Mouse (Mus musculus): ENCODE results near the gene Pth2. TPM values are rescaled to one million over a fixed set of nuclear protein-coding genes. Genes with fewer than 3 reads are reported as not detected.

Pth2 gene
- not detected in 2 replicates for polyA plus RNA-seq (2015; fragmentation: Nextera tagmentation; extraction: Ambion mirVana)

GRCm38 (mm10) chr7:45180896-45181477, at the start of gene Pth2:
Gene Pth2 (plus strand): TSS chr7:45180995.
- TF ChIP-seq CTCF (IDR thresholded peaks at IDR 0.05; ENCODE audit: low read depth) (no peak), EP300 (optimal IDR thresholded peaks at IDR 0.05) (no peak)
- Histone ChIP-seq H3K36me3 (ENCODE audit: control insufficient read depth, insufficient read depth, low read length) (no peaks in the 10 kb centered on the region), H3K4me3 (ENCODE audit: low read depth, low read length) (peak within 1 kb of the TSS; percentile 15; the same call in 1 of the 2 replicates), H3K9me3 (ENCODE audit: control insufficient read depth, low read length) (no peaks in the 10 kb centered on the region), H3K27ac (replicated peaks) (no peak within 1 kb of the TSS), H3K4me1 (replicated peaks; ENCODE audit: control insufficient read depth, insufficient read depth) (peaks cover 6% of the 10 kb centered on the region), H3K9ac (ENCODE audit: low read length) (no peak within 1 kb of the TSS), H3K27me3 (ENCODE audit: control insufficient read depth, insufficient read depth, low read length) (peaks cover 29% of the 10 kb centered on the region; the same call in 1 of the 2 replicates), H3K4me2 (replicated peaks; ENCODE audit: low read depth) (no peak within 1 kb of the TSS)
- 27% methylated on average over 19 of the region's 20 CpGs for WGBS
- ATAC-seq (ENCODE audit: low FRiP score, low TSS enrichment), result no peak
- DNase-seq (ENCODE audit: low spot score), result no peak

GRCm38 (mm10) chr7:45131850-45132249, 48.9 kb upstream of the Pth2 start:
- DNase-seq (ENCODE audit: low spot score) (no peak), ATAC-seq (ENCODE audit: low FRiP score, low TSS enrichment) (no peak)
- H3K9ac ChIP-seq (ENCODE audit: low read length), result no peak overlapping the region
- H3K4me3 ChIP-seq (ENCODE audit: low read depth, low read length), result no peak overlapping the region
- no peaks in the 10 kb centered on the region for H3K9me3 ChIP-seq (ENCODE audit: control insufficient read depth, low read length)
- no peak overlapping the region for H3K4me2 ChIP-seq (replicated peaks; ENCODE audit: low read depth)
- WGBS, result 84% methylated on average over 10 of the region's 11 CpGs
- 0 out of 2 replicates have a peak, but pooled peaks cover 2% of the 10 kb centered on the region for H3K4me1 ChIP-seq (replicated peaks; ENCODE audit: control insufficient read depth, insufficient read depth)
- H3K27me3 ChIP-seq (ENCODE audit: control insufficient read depth, insufficient read depth, low read length), result no peaks in the 10 kb centered on the region
- H3K36me3 ChIP-seq (ENCODE audit: control insufficient read depth, insufficient read depth, low read length), result peaks cover 3% of the 10 kb centered on the region
- TF ChIP-seq CTCF (IDR thresholded peaks at IDR 0.05; ENCODE audit: low read depth) (no peak), EP300 (optimal IDR thresholded peaks at IDR 0.05) (no peak)
- no peak overlapping the region for H3K27ac ChIP-seq (replicated peaks)

GRCm38 (mm10) chr7:45133446-45134159, 47.2 kb upstream of the Pth2 start:
- H3K27me3 ChIP-seq (ENCODE audit: control insufficient read depth, insufficient read depth, low read length), result no peaks in the 10 kb centered on the region
- no peaks in the 10 kb centered on the region for H3K36me3 ChIP-seq (ENCODE audit: control insufficient read depth, insufficient read depth, low read length)
- DNase-seq (ENCODE audit: low spot score), result no peak
- H3K9ac ChIP-seq (ENCODE audit: low read length), result no peak overlapping the region
- no peak overlapping the region for H3K27ac ChIP-seq (replicated peaks)
- 80% methylated on average over 8 of the region's 8 CpGs for WGBS
- H3K9me3 ChIP-seq (ENCODE audit: control insufficient read depth, low read length), result no peaks in the 10 kb centered on the region
- H3K4me2 ChIP-seq (replicated peaks; ENCODE audit: low read depth), result no peak overlapping the region
- H3K4me1 ChIP-seq (replicated peaks; ENCODE audit: control insufficient read depth, insufficient read depth), result no peaks in the 10 kb centered on the region
- no peak for TF ChIP-seq EP300 (optimal IDR thresholded peaks at IDR 0.05)
- TF ChIP-seq CTCF (IDR thresholded peaks at IDR 0.05; ENCODE audit: low read depth), result peak; percentile 45
- ATAC-seq (ENCODE audit: low FRiP score, low TSS enrichment), result no peak
- no peak overlapping the region for H3K4me3 ChIP-seq (ENCODE audit: low read depth, low read length)

DNA sequence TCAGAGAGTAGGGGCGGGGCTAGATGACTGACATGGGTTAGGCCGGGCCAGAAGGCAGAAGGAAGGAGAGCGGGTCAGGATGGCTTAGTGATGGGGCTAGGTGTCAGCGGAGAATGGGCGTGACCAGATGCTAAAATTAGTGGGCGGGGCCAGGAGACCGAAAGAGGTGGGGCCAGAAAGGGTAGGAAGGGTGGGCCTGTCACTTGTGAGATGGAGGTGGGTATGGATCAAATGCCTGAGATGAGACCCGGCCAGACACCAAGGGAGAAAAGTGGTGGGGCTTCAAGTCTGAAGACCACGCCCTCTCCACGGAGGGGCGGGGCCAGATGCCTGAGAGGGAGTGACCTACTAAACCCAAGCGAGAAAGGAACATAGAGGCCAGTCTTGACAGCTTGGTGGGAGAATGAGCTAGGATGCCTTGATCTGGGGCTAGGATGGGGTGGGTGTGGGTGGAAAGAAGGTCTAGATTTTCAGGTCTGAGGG, 46.2 kb upstream of the Pth2 start:
- Histone ChIP-seq H3K27me3 (ENCODE audit: control insufficient read depth, insufficient read depth, low read length) (no peaks in the 10 kb centered on the region), H3K9ac (ENCODE audit: low read length) (no peak overlapping the region), H3K4me3 (ENCODE audit: low read depth, low read length) (no peak overlapping the region), H3K9me3 (ENCODE audit: control insufficient read depth, low read length) (no peaks in the 10 kb centered on the region), H3K36me3 (ENCODE audit: control insufficient read depth, insufficient read depth, low read length) (no peaks in the 10 kb centered on the region), H3K27ac (replicated peaks) (no peak overlapping the region), H3K4me1 (replicated peaks; ENCODE audit: control insufficient read depth, insufficient read depth) (no peaks in the 10 kb centered on the region), H3K4me2 (replicated peaks; ENCODE audit: low read depth) (no peak overlapping the region)
- ATAC-seq (ENCODE audit: low FRiP score, low TSS enrichment) (peak; percentile 17; the same call in 1 of the 2 replicates), DNase-seq (ENCODE audit: low spot score) (peak; percentile 72)
- WGBS, result 16% methylated on average over 12 of the region's 12 CpGs
- TF ChIP-seq CTCF (IDR thresholded peaks at IDR 0.05; ENCODE audit: low read depth), result no peak
- no peak for TF ChIP-seq EP300 (optimal IDR thresholded peaks at IDR 0.05)

DNA sequence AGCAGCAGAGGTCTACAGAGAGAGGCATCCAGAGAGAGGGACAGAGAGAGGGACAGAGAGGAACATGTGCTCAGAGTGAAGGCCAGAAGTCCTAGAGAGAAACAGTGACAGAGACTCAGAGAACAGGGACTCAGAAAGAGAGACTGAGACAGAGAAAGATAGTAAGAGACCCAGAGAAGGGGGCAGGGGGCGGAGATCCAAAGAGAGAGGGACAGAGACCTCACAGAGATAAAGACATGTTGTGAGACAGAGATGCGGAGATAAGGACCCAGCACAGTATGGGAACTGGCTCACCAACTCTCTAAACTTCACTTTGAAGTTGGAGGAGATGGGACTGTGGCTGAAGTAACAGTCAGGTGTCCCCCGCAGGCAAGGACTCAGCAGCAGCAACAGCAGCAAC, 45.4 kb upstream of the Pth2 start:
- ATAC-seq (ENCODE audit: low FRiP score, low TSS enrichment) (no peak), DNase-seq (ENCODE audit: low spot score) (no peak)
- peak overlapping the region; percentile 78 for H3K4me2 ChIP-seq (replicated peaks; ENCODE audit: low read depth)
- H3K4me3 ChIP-seq (ENCODE audit: low read depth, low read length), result no peak overlapping the region
- no peak overlapping the region for H3K9ac ChIP-seq (ENCODE audit: low read length)
- no peaks in the 10 kb centered on the region for H3K27me3 ChIP-seq (ENCODE audit: control insufficient read depth, insufficient read depth, low read length)
- TF ChIP-seq EP300 (optimal IDR thresholded peaks at IDR 0.05) (no peak), CTCF (IDR thresholded peaks at IDR 0.05; ENCODE audit: low read depth) (no peak)
- 75% methylated on average over 3 of the region's 3 CpGs for WGBS
- no peaks in the 10 kb centered on the region for H3K4me1 ChIP-seq (replicated peaks; ENCODE audit: control insufficient read depth, insufficient read depth)
- H3K36me3 ChIP-seq (ENCODE audit: control insufficient read depth, insufficient read depth, low read length), result no peaks in the 10 kb centered on the region
- no peak overlapping the region for H3K27ac ChIP-seq (replicated peaks)
- no peaks in the 10 kb centered on the region for H3K9me3 ChIP-seq (ENCODE audit: control insufficient read depth, low read length)
